Mouse (Mus musculus): ENCODE data around the gene Dntt. TPM values are rescaled to one million over a fixed set of nuclear protein-coding genes. Genes with fewer than 3 reads are reported as not detected.

The Dntt gene
- polyA plus RNA-seq, 1 experiment from 2014 or later = 0.06 TPM

- no peak overlapping the region for H3K4me3 ChIP-seq (replicated peaks)
- WGBS = 64% methylated on average over 7 of the region's 7 CpGs
- no peaks in the 10 kb centered on the region for H3K4me1 ChIP-seq
- no peak overlapping the region for H3K4me2 ChIP-seq
- H3K27ac ChIP-seq = no peak overlapping the region
- no peak overlapping the region for H3K9ac ChIP-seq
- H3K27me3 ChIP-seq (replicated peaks) = no peaks in the 10 kb centered on the region
- no peak for ATAC-seq (ENCODE audit: insufficient read depth, low FRiP score, low read depth)
- no peaks in the 10 kb centered on the region for H3K36me3 ChIP-seq
- H3K9me3 ChIP-seq = no peaks in the 10 kb centered on the region
Observed at GRCm38 (mm10) chr19:41039110-41039509, 10.0 kb downstream of the Dntt start.

GRCm38 (mm10) chr19:41045091-41045770 lies 16.2 kb downstream of the Dntt start:
- Histone ChIP-seq H3K9me3 (no peaks in the 10 kb centered on the region), H3K4me2 (no peak overlapping the region), H3K36me3 (no peaks in the 10 kb centered on the region), H3K4me3 (replicated peaks) (no peak overlapping the region), H3K4me1 (no peaks in the 10 kb centered on the region), H3K27me3 (replicated peaks) (no peaks in the 10 kb centered on the region), H3K9ac (no peak overlapping the region), H3K27ac (no peak overlapping the region)
- WGBS = 34% methylated on average over 10 of the region's 10 CpGs
- ATAC-seq (ENCODE audit: insufficient read depth, low FRiP score, low read depth) = no peak

GRCm38 (mm10) chr19:41047437-41048186 lies 18.5 kb downstream of the Dntt start:
- H3K27ac ChIP-seq = no peak overlapping the region
- 85% methylated on average over 9 of the region's 9 CpGs for WGBS
- H3K9me3 ChIP-seq = no peaks in the 10 kb centered on the region
- no peaks in the 10 kb centered on the region for H3K27me3 ChIP-seq (replicated peaks)
- no peak for ATAC-seq (ENCODE audit: insufficient read depth, low FRiP score, low read depth)
- no peaks in the 10 kb centered on the region for H3K36me3 ChIP-seq
- H3K4me2 ChIP-seq = no peak overlapping the region
- H3K4me3 ChIP-seq (replicated peaks) = no peak overlapping the region
- no peaks in the 10 kb centered on the region for H3K4me1 ChIP-seq
- no peak overlapping the region for H3K9ac ChIP-seq

- Histone ChIP-seq H3K4me2 (no peak overlapping the region), H3K4me1 (no peaks in the 10 kb centered on the region), H3K9ac (no peak overlapping the region), H3K4me3 (replicated peaks) (no peak overlapping the region), H3K27me3 (replicated peaks) (no peaks in the 10 kb centered on the region), H3K9me3 (no peaks in the 10 kb centered on the region), H3K27ac (no peak overlapping the region), H3K36me3 (no peaks in the 10 kb centered on the region)
- no peak for ATAC-seq (ENCODE audit: insufficient read depth, low FRiP score, low read depth)
- 63% methylated on average over 3 of the region's 3 CpGs for WGBS
Observed at GRCm38 (mm10) chr19:41048187-41048559, 19.1 kb downstream of the Dntt start.

GRCm38 (mm10) chr19:41051714-41052113 lies 22.6 kb downstream of the Dntt start:
- no peak overlapping the region for H3K4me3 ChIP-seq (replicated peaks)
- WGBS = 50% methylated on average over 1 of the region's 1 CpGs
- H3K4me2 ChIP-seq = no peak overlapping the region
- no peak overlapping the region for H3K9ac ChIP-seq
- no peaks in the 10 kb centered on the region for H3K9me3 ChIP-seq
- no peaks in the 10 kb centered on the region for H3K36me3 ChIP-seq
- no peak overlapping the region for H3K27ac ChIP-seq
- no peak for ATAC-seq (ENCODE audit: insufficient read depth, low FRiP score, low read depth)
- no peaks in the 10 kb centered on the region for H3K27me3 ChIP-seq (replicated peaks)
- no peaks in the 10 kb centered on the region for H3K4me1 ChIP-seq

GRCm38 (mm10) chr19:41052247-41052646 lies 23.2 kb downstream of the Dntt start:
- 45% methylated on average over 5 of the region's 5 CpGs for WGBS
- ATAC-seq (ENCODE audit: insufficient read depth, low FRiP score, low read depth) = peak; percentile 73
- H3K36me3 ChIP-seq = no peaks in the 10 kb centered on the region

GRCm38 (mm10) chr19:41053530-41053929 lies 24.5 kb downstream of the Dntt start:
- Histone ChIP-seq H3K4me2 (no peak overlapping the region), H3K4me1 (no peaks in the 10 kb centered on the region), H3K9me3 (no peaks in the 10 kb centered on the region), H3K27ac (no peak overlapping the region), H3K36me3 (no peaks in the 10 kb centered on the region), H3K27me3 (replicated peaks) (no peaks in the 10 kb centered on the region), H3K4me3 (replicated peaks) (no peak overlapping the region), H3K9ac (no peak overlapping the region)
- ATAC-seq (ENCODE audit: insufficient read depth, low FRiP score, low read depth) = no peak
- WGBS = 32% methylated on average over 10 of the region's 10 CpGs

More at GRCm38 (mm10) chr19:41052247-41052646, 23.2 kb downstream of the Dntt start:
- H3K27ac ChIP-seq = no peak overlapping the region
- H3K9ac ChIP-seq = no peak overlapping the region
- H3K9me3 ChIP-seq = no peaks in the 10 kb centered on the region
- no peaks in the 10 kb centered on the region for H3K4me1 ChIP-seq
- no peak overlapping the region for H3K4me3 ChIP-seq (replicated peaks)
- no peaks in the 10 kb centered on the region for H3K27me3 ChIP-seq (replicated peaks)
- H3K4me2 ChIP-seq = no peak overlapping the region

GRCm38 (mm10) chr19:41054702-41055101 lies 25.6 kb downstream of the Dntt start:
- Histone ChIP-seq H3K4me3 (replicated peaks) (no peak overlapping the region), H3K36me3 (no peaks in the 10 kb centered on the region), H3K9ac (no peak overlapping the region), H3K4me2 (no peak overlapping the region), H3K9me3 (no peaks in the 10 kb centered on the region), H3K27me3 (replicated peaks) (no peaks in the 10 kb centered on the region), H3K27ac (no peak overlapping the region), H3K4me1 (no peaks in the 10 kb centered on the region)
- 57% methylated on average over 4 of the region's 4 CpGs for WGBS
- ATAC-seq (ENCODE audit: insufficient read depth, low FRiP score, low read depth) = no peak

- H3K9me3 ChIP-seq = no peaks in the 10 kb centered on the region
- no peak overlapping the region for H3K9ac ChIP-seq
- no peak overlapping the region for H3K27ac ChIP-seq
- no peaks in the 10 kb centered on the region for H3K36me3 ChIP-seq
- no peak for ATAC-seq (ENCODE audit: insufficient read depth, low FRiP score, low read depth)
- no peaks in the 10 kb centered on the region for H3K27me3 ChIP-seq (replicated peaks)
- no peaks in the 10 kb centered on the region for H3K4me1 ChIP-seq
- H3K4me3 ChIP-seq (replicated peaks) = no peak overlapping the region
- H3K4me2 ChIP-seq = no peak overlapping the region
- 8% methylated on average over 8 of the region's 8 CpGs for WGBS
Observed at GRCm38 (mm10) chr19:41071500-41071899, 42.4 kb downstream of the Dntt start.

GRCm38 (mm10) chr19:41073746-41074455 lies 44.8 kb downstream of the Dntt start:
- H3K36me3 ChIP-seq = no peaks in the 10 kb centered on the region
- H3K27me3 ChIP-seq (replicated peaks) = no peaks in the 10 kb centered on the region
- ATAC-seq (ENCODE audit: insufficient read depth, low FRiP score, low read depth) = no peak
- H3K4me3 ChIP-seq (replicated peaks) = no peak overlapping the region
- no peaks in the 10 kb centered on the region for H3K9me3 ChIP-seq
- H3K27ac ChIP-seq = no peak overlapping the region
- H3K4me1 ChIP-seq = no peaks in the 10 kb centered on the region
- no peak overlapping the region for H3K4me2 ChIP-seq
- no peak overlapping the region for H3K9ac ChIP-seq
- WGBS = 81% methylated on average over 14 of the region's 14 CpGs

- H3K27ac ChIP-seq = no peak within 1 kb of the TSS
- H3K27me3 ChIP-seq (replicated peaks) = no peaks in the 10 kb centered on the region
- H3K4me2 ChIP-seq = no peak within 1 kb of the TSS
- WGBS = 90% methylated on average over 3 of the region's 3 CpGs
- no peaks in the 10 kb centered on the region for H3K36me3 ChIP-seq
- no peaks in the 10 kb centered on the region for H3K9me3 ChIP-seq
- H3K9ac ChIP-seq = no peak within 1 kb of the TSS
- no peaks in the 10 kb centered on the region for H3K4me1 ChIP-seq
- no peak within 1 kb of the TSS for H3K4me3 ChIP-seq (replicated peaks)
- no peak for ATAC-seq (ENCODE audit: insufficient read depth, low FRiP score, low read depth)
Observed at GRCm38 (mm10) chr19:41076906-41077305, 47.8 kb downstream of the Dntt start, which contains the start of gene Opalin. Gene Opalin, minus strand, starts transcription at chr19:41077113.

- WGBS = 65% methylated on average over 3 of the region's 3 CpGs
Observed at GRCm38 (mm10) chr19:41081589-41081988, 52.5 kb downstream of the Dntt start.

More at GRCm38 (mm10) chr19:41081589-41081988, 52.5 kb downstream of the Dntt start:
- no peak overlapping the region for H3K27ac ChIP-seq
- no peaks in the 10 kb centered on the region for H3K36me3 ChIP-seq
- no peaks in the 10 kb centered on the region for H3K4me1 ChIP-seq
- no peak overlapping the region for H3K4me3 ChIP-seq (replicated peaks)
- H3K4me2 ChIP-seq = no peak overlapping the region
- ATAC-seq (ENCODE audit: insufficient read depth, low FRiP score, low read depth) = no peak
- no peak overlapping the region for H3K9ac ChIP-seq
- H3K27me3 ChIP-seq (replicated peaks) = no peaks in the 10 kb centered on the region
- H3K9me3 ChIP-seq = no peaks in the 10 kb centered on the region

Data from stomach, embryonic 15.5 days (tissue).